Mouse (Mus musculus) cerebellum, adult 2 months (tissue): ENCODE results near the gene Grik5.
A peak's percentile ranks its signal among the peaks of the same experiment; 100 is the strongest.

Experiments used
- CTCF ChIP-seq: fragments of 200-500 bp; IDR thresholded peaks from 2 replicates; pipeline ENCODE4 v1.5.1; 2011; ENCODE audit warnings: low read depth, mild to moderate bottlenecking, control low read depth, low read length, moderate library complexity, borderline replicate concordance; ENCODE audit not compliant: insufficient read depth
- POLR2A ChIP-seq: fragments of 200-500 bp; IDR thresholded peaks from 2 replicates; pipeline ENCODE4 v1.6.1; 2011; ENCODE audit warnings: low read length, control low read depth, borderline replicate concordance; ENCODE audit not compliant: insufficient read depth

DNA sequence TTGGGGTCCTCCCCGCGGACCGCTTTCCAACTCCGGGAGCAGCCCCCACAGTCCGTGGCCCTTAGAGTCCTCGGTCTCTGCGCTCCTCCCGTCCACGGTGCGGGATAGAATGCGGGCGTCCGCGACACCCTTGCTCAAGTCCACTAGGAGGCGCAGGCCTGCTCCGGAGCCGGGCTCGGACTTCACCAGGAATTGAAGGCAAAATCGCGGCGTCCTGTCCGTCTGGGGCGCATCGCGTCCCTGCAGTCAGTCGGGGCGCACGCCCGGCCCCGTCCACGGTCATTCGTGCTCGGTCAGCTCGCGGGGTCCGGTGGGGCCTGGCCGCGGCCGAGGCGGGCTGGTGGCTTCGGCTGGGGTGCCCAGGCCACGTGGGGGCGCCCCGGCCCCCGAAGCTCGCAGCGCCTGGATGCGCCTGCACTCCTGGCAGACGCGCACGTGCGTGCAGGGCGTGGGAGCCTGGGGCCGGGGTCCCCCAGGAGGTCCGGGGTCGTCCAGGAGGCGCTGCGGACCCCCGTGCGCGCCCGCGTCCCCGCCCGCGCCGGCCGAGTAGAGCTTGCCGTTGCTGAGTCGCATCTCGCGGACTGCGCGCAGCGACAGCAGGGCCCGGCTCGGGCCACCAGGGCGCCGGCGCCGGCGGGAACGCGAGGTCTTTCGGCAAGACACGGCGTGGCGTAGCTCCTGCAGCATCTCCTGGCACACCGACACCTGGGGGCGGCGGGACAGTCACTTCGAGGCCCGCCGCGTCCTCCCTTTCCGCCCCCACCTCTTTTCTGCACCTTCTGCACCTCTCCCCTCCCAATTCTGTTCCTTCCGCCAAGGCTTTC, 61.8 kb downstream of the Grik5 start:
- 0 out of 2 replicates have a peak, but pooled peaks have one; percentile 22 for TF ChIP-seq POLR2A
- peak; percentile 69; the same call in 1 of the 2 replicates for TF ChIP-seq CTCF
